Mouse (Mus musculus): Measurements from ENCODE around the gene Tmem238. TPM values are rescaled to one million over a fixed set of nuclear protein-coding genes. Genes with fewer than 3 reads are reported as not detected.

Gene Tmem238
- total and polyA plus RNA-seq, 3 experiments = 5.5 to 12.3 (median 9.8) TPM

GRCm38 (mm10) chr7:4749169-4749568 lies 40.3 kb downstream of the Tmem238 start:
- no peak overlapping the region for H3K4me2 ChIP-seq (ENCODE audit: insufficient read depth, low read depth, poor library complexity, severe bottlenecking)
- H3K27ac ChIP-seq (ENCODE audit: insufficient read depth, low read depth) = no peak overlapping the region
- H3K4me3 ChIP-seq (replicated peaks in 1 of 3; ENCODE audit: low read depth in 2 of 3, low read length in 2 of 3, poor library complexity in 1 of 3) = no peak overlapping the region
- in situ Hi-C loops (cut with MboI; ENCODE audit: low pct_ligation_motif_present, low pct_unique_long_range_greater_than_20kb, low sequenced_read_pairs) (loop anchor here (5.0 kb wide), 1 partner anchor 33 kb away; the partner anchor contains the start of genes Il11 and Tmem190), dilution Hi-C loops (cut with MboI; ENCODE audit: extremely low pct_ligation_motif_present, extremely low pct_unique_long_range_greater_than_20kb, low sequenced_read_pairs) (no loop called here)
- H3K27me3 ChIP-seq (replicated peaks) = no peaks in the 10 kb centered on the region
- H3K9ac ChIP-seq (ENCODE audit: insufficient read depth, low read depth) = no peak overlapping the region
- H3K9me3 ChIP-seq (replicated peaks; ENCODE audit: low read length) = no peaks in the 10 kb centered on the region
- no peaks in the 10 kb centered on the region for H3K79me2 ChIP-seq (replicated peaks; ENCODE audit: control insufficient read depth, extremely low read depth, insufficient read depth, poor library complexity, severe bottlenecking)
- 0 out of 4 replicates have a peak, but pooled peaks cover 0 to 4% of the 10 kb centered on the region in 2 experiments for H3K4me1 ChIP-seq (ENCODE audit: control insufficient read depth in 1 of 2, insufficient read depth in 2 of 2)
- no peak for DNase-seq (ENCODE audit: extremely low read depth)
- peaks cover 20 to 66% of the 10 kb centered on the region in 2 experiments for H3K36me3 ChIP-seq (replicated peaks in 1 of 2; ENCODE audit: control insufficient read depth in 1 of 2, insufficient read depth in 1 of 2, low read length in 1 of 2)
- TF ChIP-seq MEF2A (IDR thresholded peaks at IDR 0.05; ENCODE audit: borderline replicate concordance, low read depth, low read length) (no peak), MAX (IDR thresholded peaks at IDR 0.05; ENCODE audit: low read length) (no peak), ZC3H11A (IDR thresholded peaks at IDR 0.05; ENCODE audit: low read depth, low read length) (no peak), E2F4 (IDR thresholded peaks at IDR 0.05; ENCODE audit: insufficient replicate concordance, low read depth, low read length) (no peak), POLR2AphosphoS2 (IDR thresholded peaks at IDR 0.05; ENCODE audit: low read depth, low read length) (no peak), SMC3 (IDR thresholded peaks at IDR 0.05; ENCODE audit: low read depth, low read length) (no peak), ZKSCAN1 (IDR thresholded peaks at IDR 0.05; ENCODE audit: borderline replicate concordance, low read depth, low read length) (no peak), USF1 (IDR thresholded peaks at IDR 0.05; ENCODE audit: low read depth, low read length) (no peak)

DNA sequence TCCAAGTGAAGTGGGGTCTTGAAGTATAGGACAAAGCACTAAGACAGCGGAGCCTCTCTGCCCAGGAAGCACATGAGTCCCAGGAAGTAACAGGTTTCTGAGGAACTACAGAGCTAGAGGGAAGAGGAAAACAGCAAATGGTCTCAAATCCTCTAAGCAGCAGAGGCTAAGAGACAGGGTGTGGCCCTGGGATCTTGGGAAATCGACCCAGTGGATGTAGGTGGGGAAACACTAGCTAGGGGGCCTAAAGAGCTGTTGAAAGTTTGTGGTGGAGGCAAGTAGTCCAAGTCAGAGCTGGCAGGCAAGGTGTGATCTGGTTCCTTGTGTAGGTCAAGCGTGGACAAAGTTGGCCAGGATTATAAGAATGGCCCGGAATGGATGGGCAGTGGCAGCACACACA lies 41.1 kb downstream of the Tmem238 start:
- Histone ChIP-seq H3K4me2 (ENCODE audit: insufficient read depth, low read depth, poor library complexity, severe bottlenecking) (no peak overlapping the region), H3K4me3 (replicated peaks in 1 of 3; ENCODE audit: low read depth in 2 of 3, low read length in 2 of 3, poor library complexity in 1 of 3) (no peak overlapping the region), H3K27ac (ENCODE audit: insufficient read depth, low read depth) (no peak overlapping the region), H3K9me3 (replicated peaks; ENCODE audit: low read length) (no peaks in the 10 kb centered on the region), H3K27me3 (replicated peaks) (no peaks in the 10 kb centered on the region), H3K79me2 (replicated peaks; ENCODE audit: control insufficient read depth, extremely low read depth, insufficient read depth, poor library complexity, severe bottlenecking) (no peaks in the 10 kb centered on the region), H3K36me3 (replicated peaks in 1 of 2; ENCODE audit: control insufficient read depth in 1 of 2, insufficient read depth in 1 of 2, low read length in 1 of 2) (peaks cover 22 to 74% of the 10 kb centered on the region in 2 experiments), H3K4me1 (ENCODE audit: control insufficient read depth in 1 of 2, insufficient read depth in 2 of 2) (0 out of 4 replicates have a peak, but pooled peaks cover 0 to 4% of the 10 kb centered on the region in 2 experiments), H3K9ac (ENCODE audit: insufficient read depth, low read depth) (no peak overlapping the region)
- in situ Hi-C loops (cut with MboI; ENCODE audit: low pct_ligation_motif_present, low pct_unique_long_range_greater_than_20kb, low sequenced_read_pairs) = loop anchor here (5.0 kb wide), 1 partner anchor 34 kb away; the partner anchor contains the start of genes Il11 and Tmem190
- DNase-seq (ENCODE audit: extremely low read depth) = no peak
- TF ChIP-seq TBP (conservative IDR thresholded peaks at IDR 0.05; ENCODE audit: low read depth, low read length) (no peak), JUND (conservative IDR thresholded peaks at IDR 0.05; ENCODE audit: low read depth, low read length) (no peak), HCFC1 (IDR thresholded peaks at IDR 0.05; ENCODE audit: low read depth, low read length) (no peak), MAFK (IDR thresholded peaks at IDR 0.05; ENCODE audit: insufficient replicate concordance, low read length) (no peak), IRF4 (IDR thresholded peaks at IDR 0.05; ENCODE audit: low read depth, low read length) (no peak), JUN (IDR thresholded peaks at IDR 0.05; ENCODE audit: insufficient read depth, low read depth, low read length) (no peak), KAT2A (IDR thresholded peaks at IDR 0.05; ENCODE audit: insufficient replicate concordance, low read length) (no peak), MEF2A (IDR thresholded peaks at IDR 0.05; ENCODE audit: borderline replicate concordance, low read depth, low read length) (no peak), SMC3 (IDR thresholded peaks at IDR 0.05; ENCODE audit: low read depth, low read length) (no peak), CTCF (conservative IDR thresholded peaks at IDR 0.05 in 1 of 2, IDR thresholded peaks at IDR 0.05 in 1 of 2; ENCODE audit: low read depth in 2 of 2, low read length in 2 of 2) (no peak), MXI1 (IDR thresholded peaks at IDR 0.05; ENCODE audit: low read depth, low read length) (no peak), POLR2AphosphoS2 (IDR thresholded peaks at IDR 0.05; ENCODE audit: low read depth, low read length) (no peak)
- dilution Hi-C loops (cut with MboI; ENCODE audit: extremely low pct_ligation_motif_present, extremely low pct_unique_long_range_greater_than_20kb, low sequenced_read_pairs) = no loop called here

All from CH12.LX (cell line).